Mouse (Mus musculus) testis, adult 2 months (tissue): Measurements from ENCODE around the gene Psg16.

Experiments
- CTCF ChIP-seq: fragments of 200-500 bp; IDR thresholded peaks from 2 replicates; pipeline ENCODE4 v1.5.1; 2012; ENCODE audit warnings: low read depth, mild to moderate bottlenecking, inconsistent platforms, low read length, moderate library complexity; ENCODE audit not compliant: control insufficient read depth, insufficient read depth, insufficient replicate concordance
- POLR2A ChIP-seq: fragments of 200-500 bp; IDR thresholded peaks from 2 replicates; pipeline ENCODE4 v1.6.1; 2012; ENCODE audit warnings: low read depth, mild to moderate bottlenecking, inconsistent platforms, low read length, moderate library complexity; ENCODE audit not compliant: control insufficient read depth

DNA sequence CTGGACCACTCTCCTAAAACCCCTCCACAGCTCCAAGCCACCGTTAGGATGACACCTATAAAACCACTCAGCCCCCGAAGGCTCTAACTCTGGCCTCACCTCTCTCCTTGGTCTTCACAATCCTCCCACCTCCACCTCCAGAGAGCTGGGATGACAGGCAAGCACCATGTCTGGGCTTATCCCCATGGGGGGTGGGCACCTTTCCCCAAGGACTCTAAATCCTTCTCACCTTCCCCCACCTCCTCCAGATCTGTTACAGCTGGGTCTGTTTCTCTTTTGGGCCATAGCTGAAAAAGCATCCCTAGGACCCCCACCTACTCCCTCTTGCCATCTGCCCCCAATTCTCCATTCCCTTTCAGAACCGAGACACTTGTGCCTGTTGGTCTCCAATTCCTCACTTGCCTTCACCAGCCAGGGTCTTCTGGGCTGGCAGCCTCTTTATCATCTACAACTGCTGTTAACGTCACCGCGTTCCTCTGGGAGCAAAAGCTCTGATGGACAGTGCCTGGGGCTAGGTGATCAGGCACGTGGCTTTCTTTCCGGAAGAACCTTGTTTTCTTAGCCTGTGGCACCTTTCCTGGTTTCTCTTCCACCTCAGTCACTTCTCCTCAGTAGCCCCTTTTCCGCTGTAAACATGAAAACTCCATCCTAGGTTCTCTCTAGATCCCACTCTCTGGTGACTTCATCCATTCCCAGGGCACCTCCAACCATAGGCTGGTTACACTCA, 47.8 kb upstream of the Psg16 start:
- no peak for TF ChIP-seq POLR2A
- no peak for TF ChIP-seq CTCF
